Mouse (Mus musculus) heart, postnatal 0 days (tissue): Measurements from ENCODE around the gene Fam198b.
A peak's percentile ranks its signal among the peaks of the same experiment; 100 is the strongest.

ENCODE experiments used
- CTCF ChIP-seq: IDR thresholded peaks from 2 replicates; pipeline ENCODE4 v1.5.1; 2016; ENCODE audit warnings: antibody characterized with exemption, control low read depth, low read depth
- EP300 ChIP-seq: IDR thresholded peaks from 2 replicates; pipeline ENCODE4 v1.6.1; 2016; ENCODE audit warnings: antibody characterized with exemption, low read depth

- TF ChIP-seq CTCF (no peak), EP300 (0 out of 2 replicates have a peak, but pooled peaks have one; percentile 18)
Measured at GRCm38 (mm10) chr3:79994029-79994539, 109.8 kb downstream of the Fam198b start.
